Mouse (Mus musculus) ES-Bruce4 (cell line): Measurements from ENCODE around the gene Bid. TPM values are rescaled to one million over a fixed set of nuclear protein-coding genes. Genes with fewer than 3 reads are reported as not detected.
A peak's percentile ranks its signal among the peaks of the same experiment; 100 is the strongest.
"Not testable (repeated sequence)": the region's sequence is repeated elsewhere in the genome, so short reads cannot be mapped to it uniquely, and the experiment has no call there.

Experiments used
- H3K27ac ChIP-seq: 2 replicates; pipeline ENCODE4 v1.5.1; 2012; ENCODE audit warnings: low read length, inconsistent platforms; ENCODE audit not compliant: insufficient read depth
- H3K27me3 ChIP-seq: 2 replicates; pipeline ENCODE4 v1.6.1; 2012; ENCODE audit warnings: mild to moderate bottlenecking, low read length, inconsistent platforms; ENCODE audit not compliant: control insufficient read depth, poor library complexity, insufficient read depth, severe bottlenecking
- H3K36me3 ChIP-seq: 2 replicates; pipeline ENCODE4 v1.6.1; 2012; ENCODE audit warnings: inconsistent platforms, mild to moderate bottlenecking, low read length, moderate library complexity; ENCODE audit not compliant: control insufficient read depth, poor library complexity, insufficient read depth, severe bottlenecking
- H3K4me1 ChIP-seq: one replicate; pipeline ENCODE4 v1.8.1; 2011; ENCODE audit warnings: low read length; ENCODE audit not compliant: control insufficient read depth, insufficient read depth
- H3K4me3 ChIP-seq: 2 replicates; pipeline ENCODE4 v1.5.1; 2011; ENCODE audit warnings: low read depth, mild to moderate bottlenecking, low read length
- H3K9ac ChIP-seq: 2 replicates; pipeline ENCODE4 v1.6.1; 2012; ENCODE audit warnings: low read depth, mild to moderate bottlenecking, inconsistent platforms; ENCODE audit not compliant: poor library complexity, severe bottlenecking
- H3K9me3 ChIP-seq: replicated peaks from 2 replicates; pipeline ENCODE4 v1.6.1; 2012; ENCODE audit warnings: mild to moderate bottlenecking, low read length, inconsistent platforms; ENCODE audit not compliant: control insufficient read depth, poor library complexity, insufficient read depth, severe bottlenecking
- CTCF ChIP-seq: IDR thresholded peaks from one replicate; pipeline ENCODE4 v1.8.1; 2011; ENCODE audit warnings: low read depth, low read length
- EP300 ChIP-seq: IDR thresholded peaks from 2 replicates; pipeline ENCODE4 v1.6.1; 2011; ENCODE audit warnings: low read depth, low read length; ENCODE audit not compliant: insufficient read depth
- POLR2A ChIP-seq: IDR thresholded peaks from one replicate; pipeline ENCODE4 v1.8.1; 2011; ENCODE audit warnings: low read length; ENCODE audit not compliant: insufficient read depth
- polyA plus RNA-seq: library from polyadenylated mRNA; stranded (reverse); fragments of >200 nt; gene quantifications from 2 replicates; pipeline ENCODE4 v1.2.4, GENCODE M21; 2011; ENCODE audit warnings: low read depth; ENCODE audit not compliant: missing spikeins, insufficient read depth, insufficient read length

The Bid gene
- polyA plus RNA-seq, 1 experiment = 43.8 TPM

DNA sequence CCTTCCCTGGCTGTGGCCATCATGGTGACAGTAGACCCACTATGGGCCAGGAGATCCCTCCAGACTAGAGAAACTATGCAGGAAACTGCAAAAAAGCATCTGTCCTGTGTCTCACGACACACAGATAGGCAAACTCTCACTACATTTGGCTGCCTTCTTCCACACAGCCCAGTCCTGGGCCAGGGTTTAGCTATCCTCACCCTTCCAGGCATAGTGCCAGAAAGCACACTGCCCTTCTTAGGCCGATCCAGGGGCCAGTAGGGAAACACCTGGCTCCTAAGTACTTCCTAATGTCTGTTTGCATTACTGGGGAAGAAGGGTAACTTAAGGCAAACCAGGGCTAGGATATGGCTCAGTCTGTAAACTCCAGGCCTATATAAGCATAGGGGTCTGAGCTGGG is 3.7 kb downstream of the Bid start:
- TF ChIP-seq EP300 (no peak), POLR2A (no peak), CTCF (no peak)

DNA sequence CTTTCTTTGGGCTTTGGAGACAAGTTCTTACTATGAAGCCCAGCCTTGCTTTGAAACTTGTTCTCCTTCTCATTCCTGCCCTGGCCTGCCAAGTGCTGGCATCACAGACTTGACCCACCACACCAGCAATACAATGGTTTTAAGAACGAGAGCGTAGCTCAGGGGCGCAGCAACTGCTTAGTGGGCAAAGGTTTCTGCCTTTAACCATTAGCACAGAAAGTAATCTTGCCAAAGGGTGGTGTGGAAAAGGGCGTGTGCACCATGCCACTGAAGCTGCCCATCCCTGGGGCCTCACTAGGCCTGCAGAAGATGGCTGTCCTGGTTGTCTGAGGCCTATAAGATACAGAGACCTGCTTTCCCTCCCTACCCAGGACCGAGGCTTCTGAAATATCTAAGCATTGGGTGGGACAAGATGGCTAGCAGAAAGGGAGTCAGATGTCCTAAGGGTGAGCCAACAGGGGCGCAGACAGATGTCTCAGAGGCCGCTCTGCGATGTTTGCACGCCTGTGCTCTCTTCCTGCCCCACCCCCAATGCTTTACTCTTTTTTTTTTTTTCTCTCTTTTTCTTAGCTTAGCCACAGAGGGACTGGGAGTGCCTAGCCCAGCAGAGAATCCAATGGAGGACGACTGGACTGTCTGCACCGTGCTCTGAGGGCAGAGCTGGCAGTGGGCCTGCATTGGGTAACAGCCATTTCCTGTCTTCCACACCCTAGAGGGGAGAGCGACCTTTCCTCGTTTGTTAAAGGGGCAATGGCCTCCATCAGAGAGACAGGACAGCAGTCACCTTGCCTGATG is 5.2 kb downstream of the Bid start:
- H3K4me1 ChIP-seq = peaks cover 9% of the 10 kb centered on the region
- no peak overlapping the region for H3K9ac ChIP-seq
- no peaks in the 10 kb centered on the region for H3K27me3 ChIP-seq
- peaks cover 3% of the 10 kb centered on the region; the same call in 1 of the 2 replicates for H3K36me3 ChIP-seq
- H3K27ac ChIP-seq = 0 out of 2 replicates have a peak overlapping the region, but pooled peaks have one; percentile 7
- no peaks in the 10 kb centered on the region for H3K9me3 ChIP-seq
- no peak for TF ChIP-seq CTCF
- no peak for TF ChIP-seq EP300
- TF ChIP-seq POLR2A = no peak
- no peak overlapping the region for H3K4me3 ChIP-seq

More for the DNA sequence above, 3.7 kb downstream of the Bid start:
- Histone ChIP-seq H3K36me3 (peaks cover 3% of the 10 kb centered on the region; the same call in 1 of the 2 replicates), H3K4me3 (no peak overlapping the region), H3K4me1 (peaks cover 8% of the 10 kb centered on the region), H3K9me3 (no peaks in the 10 kb centered on the region), H3K9ac (no peak overlapping the region), H3K27me3 (no peaks in the 10 kb centered on the region), H3K27ac (no peak overlapping the region)

DNA sequence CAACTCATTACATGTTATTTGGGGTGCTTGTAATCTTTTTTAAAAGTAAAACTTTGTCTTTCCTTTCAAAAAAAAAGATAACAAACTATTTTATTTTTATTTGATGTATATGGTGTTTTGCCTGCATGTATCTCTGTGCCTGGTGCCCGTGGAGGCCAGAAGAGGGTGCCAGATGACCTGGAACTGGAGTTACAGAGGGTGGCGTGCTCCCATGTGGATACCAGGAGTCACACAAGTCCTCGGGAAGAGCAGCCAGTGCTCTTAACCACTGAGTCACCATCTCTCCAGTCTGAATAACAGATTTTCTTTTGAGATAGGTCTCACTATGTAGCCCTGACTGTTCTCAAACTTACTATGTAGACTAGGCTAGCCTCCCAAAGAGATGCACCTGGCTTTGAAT is 7.2 kb downstream of the Bid start:
- H3K27me3 ChIP-seq = no peaks in the 10 kb centered on the region
- peaks cover 9% of the 10 kb centered on the region for H3K4me1 ChIP-seq
- H3K4me3 ChIP-seq = no peak overlapping the region
- H3K9me3 ChIP-seq = no peaks in the 10 kb centered on the region
- no peak for TF ChIP-seq POLR2A
- peak; percentile 39 for TF ChIP-seq CTCF
- no peak for TF ChIP-seq EP300
- no peak overlapping the region for H3K9ac ChIP-seq
- peaks cover 4% of the 10 kb centered on the region; the same call in 1 of the 2 replicates for H3K36me3 ChIP-seq
- no peak overlapping the region for H3K27ac ChIP-seq

DNA sequence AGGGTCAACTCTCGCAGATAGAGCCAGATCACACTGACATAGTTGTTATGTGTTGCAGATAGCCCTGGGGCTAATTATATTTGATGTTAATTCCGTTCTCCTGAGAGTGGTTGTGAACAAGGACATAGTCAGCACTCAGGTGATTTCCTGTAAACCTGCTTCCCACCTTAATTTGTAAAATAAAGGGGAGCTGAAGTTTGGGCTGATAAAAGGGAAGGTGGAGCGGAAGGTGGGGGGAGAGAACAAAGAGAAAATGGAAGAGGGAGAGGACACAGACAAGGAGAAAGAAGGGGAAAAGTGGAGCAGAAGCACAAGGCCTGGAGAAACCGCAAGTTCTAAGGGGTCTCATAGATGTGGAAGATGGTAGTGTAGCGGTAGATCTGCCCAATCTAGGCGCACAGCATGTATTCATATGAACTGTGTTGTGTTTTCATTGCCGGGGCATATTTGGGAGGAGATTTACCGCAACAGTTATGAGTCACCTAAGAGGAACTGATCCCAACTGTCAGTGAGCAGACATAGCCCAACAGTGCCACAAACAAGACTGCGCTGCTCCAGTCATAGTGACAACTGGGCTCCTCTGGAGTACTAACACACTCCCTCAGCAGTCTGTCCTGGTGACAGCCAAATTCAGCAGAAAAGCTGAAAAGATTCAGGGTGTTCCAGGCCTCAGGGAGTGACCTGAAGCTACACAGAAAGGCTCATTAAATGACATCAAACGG is 8.6 kb downstream of the Bid start:
- H3K27ac ChIP-seq = peak overlapping the region; percentile 62
- H3K9me3 ChIP-seq, H3K9ac ChIP-seq, H3K4me1 ChIP-seq, H3K4me3 ChIP-seq, H3K36me3 ChIP-seq, H3K27me3 ChIP-seq: not testable (repeated sequence)

DNA sequence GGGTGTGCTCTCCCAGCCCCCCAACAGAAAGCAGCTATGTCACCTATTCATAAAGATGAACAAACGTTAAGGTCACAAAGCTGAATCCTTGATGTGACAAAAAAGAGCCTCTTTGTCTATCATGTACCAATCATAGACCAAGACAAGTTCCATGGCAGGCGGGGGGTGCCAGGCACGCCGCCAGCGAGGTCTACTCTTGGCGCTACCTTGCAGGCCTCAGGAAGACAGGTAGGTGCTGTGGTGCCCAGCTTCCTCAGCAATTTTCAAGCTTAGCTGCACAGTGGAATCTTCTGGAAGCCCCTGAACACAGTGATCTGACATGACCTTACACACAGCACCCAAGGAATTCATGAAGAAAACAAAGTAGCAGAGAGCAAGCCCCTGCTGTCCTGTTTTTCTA is 10.1 kb downstream of the Bid start:
- Histone ChIP-seq H3K27ac (no peak overlapping the region), H3K36me3 (0 out of 2 replicates have a peak, but pooled peaks cover 7% of the 10 kb centered on the region), H3K9me3 (no peaks in the 10 kb centered on the region), H3K4me3 (no peak overlapping the region), H3K4me1 (peaks cover 6% of the 10 kb centered on the region), H3K27me3 (no peaks in the 10 kb centered on the region), H3K9ac (no peak overlapping the region)
- no peak for TF ChIP-seq POLR2A
- no peak for TF ChIP-seq EP300
- TF ChIP-seq CTCF = no peak

DNA sequence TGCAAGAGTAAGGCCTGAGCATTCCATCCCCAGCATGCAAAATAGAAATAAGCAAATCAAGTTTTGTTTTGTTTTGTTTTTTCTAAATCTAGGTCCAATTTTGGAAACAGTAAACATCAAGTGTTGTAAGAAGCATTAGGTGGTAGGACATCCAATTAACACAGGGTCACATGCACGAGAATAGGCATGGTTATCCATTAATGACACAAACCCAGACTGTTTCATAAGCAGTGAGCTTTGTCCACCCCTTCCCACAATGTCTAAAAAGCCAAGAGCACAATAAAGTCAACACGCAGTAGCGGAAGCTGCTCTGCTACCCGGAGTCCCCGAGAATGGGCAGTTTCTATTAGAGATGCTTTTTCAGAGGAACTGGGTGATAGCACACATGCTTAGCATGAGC is 11.5 kb downstream of the Bid start:
- peaks cover 7% of the 10 kb centered on the region; the same call in 1 of the 2 replicates for H3K36me3 ChIP-seq
- H3K9me3 ChIP-seq = no peaks in the 10 kb centered on the region
- H3K27ac ChIP-seq = no peak overlapping the region

More for the DNA sequence above, 11.5 kb downstream of the Bid start:
- Histone ChIP-seq H3K4me1 (peaks cover 1% of the 10 kb centered on the region), H3K27me3 (no peaks in the 10 kb centered on the region), H3K9ac (no peak overlapping the region), H3K4me3 (no peak overlapping the region)
- TF ChIP-seq POLR2A (no peak), CTCF (no peak), EP300 (no peak)
